Mouse (Mus musculus) pancreas, adult 10 weeks (tissue): ENCODE measurements around the gene Anxa4. TPM values are rescaled to one million over a fixed set of nuclear protein-coding genes. Genes with fewer than 3 reads are reported as not detected.

Experiments
- polyA plus RNA-seq: library from polyadenylated mRNA; stranded (reverse); fragments of 350-450 nt; fragmentation: Illumina TruSeq; extraction: RNeasy Lipid Tissue Mini Kit (QIAGEN cat#74804); gene quantifications from one replicate; pipeline ENCODE4 v1.2.3, GENCODE M21; 2015; ENCODE audit warnings: low read depth, low replicate concordance; ENCODE audit not compliant: insufficient read depth

Anxa4 gene
- 25.8 TPM for polyA plus RNA-seq

DNA sequence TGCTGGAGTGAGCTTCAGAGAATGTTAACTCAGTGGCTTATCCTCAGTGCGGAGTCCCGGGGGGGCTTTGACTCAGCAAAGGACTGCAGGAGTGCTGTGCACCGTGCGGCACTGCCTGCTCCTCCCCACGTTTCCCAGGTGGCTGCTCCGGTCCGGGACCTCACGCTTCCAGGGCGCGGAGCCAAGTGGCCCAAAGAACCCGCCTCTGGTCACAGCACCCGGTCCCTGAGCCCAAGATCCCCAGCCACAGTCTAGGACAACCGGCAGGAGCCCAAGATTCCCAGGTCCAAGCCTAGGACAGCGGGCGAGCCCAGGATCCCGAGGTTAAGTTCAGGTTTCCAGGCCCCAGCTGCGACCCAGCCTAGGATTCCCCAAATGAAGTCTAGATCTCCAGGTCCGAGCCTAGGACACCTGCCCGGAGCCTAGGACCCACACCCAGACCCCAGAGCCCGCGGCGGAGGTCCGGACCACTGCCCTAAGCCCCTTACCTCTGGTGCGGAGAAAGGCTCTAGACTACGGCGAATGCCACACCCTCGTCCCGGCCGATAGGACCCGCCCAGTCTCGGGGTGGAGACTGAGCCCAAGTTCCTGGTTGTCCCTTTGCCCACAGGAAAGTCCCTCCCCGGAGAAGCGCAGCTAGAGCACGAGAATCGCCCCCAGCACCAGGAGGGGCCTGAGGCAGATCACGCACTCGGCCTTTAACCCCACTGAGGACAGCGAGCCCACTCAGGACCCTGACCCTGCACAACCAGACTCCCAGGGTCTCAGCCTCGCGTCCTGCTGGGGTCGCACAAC is at the start of gene Anxa4:
Anxa4 (minus strand) TSS at position 564 of the 795 bp plus-strand sequence.

GRCm38 (mm10) chr6:86733183-86733876 is 60.1 kb downstream of the Anxa4 start, which contains the start of gene Gmcl1:
Gene Gmcl1 (minus strand): TSS chr6:86733383.

Other genes with a start within 250 kb of the Anxa4 start
- not detected for gene Asprv1, start 165.4 kb downstream of the Anxa4 start, polyA plus RNA-seq
- gene Mxd1, start 124.4 kb downstream of the Anxa4 start, polyA plus RNA-seq: 2.9 TPM
- gene Snrnp27, start 109.1 kb downstream of the Anxa4 start, polyA plus RNA-seq: 16.1 TPM
- gene Gmcl1, start 60.2 kb downstream of the Anxa4 start, polyA plus RNA-seq: 5.0 TPM
- 5.3 TPM for gene Aak1, start 55.9 kb upstream of the Anxa4 start, polyA plus RNA-seq
- gene Nfu1, start 215.7 kb upstream of the Anxa4 start, polyA plus RNA-seq: 10.7 TPM
- gene Gfpt1, start 249.3 kb upstream of the Anxa4 start, polyA plus RNA-seq: 10.4 TPM